Mouse (Mus musculus) gastrocnemius, adult 8-10 months (tissue): ENCODE data around the gene Defb5. TPM values are rescaled to one million over a fixed set of nuclear protein-coding genes. Genes with fewer than 3 reads are reported as not detected.
"Not testable (repeated sequence)": the region's sequence is repeated elsewhere in the genome, so short reads cannot be mapped to it uniquely, and the experiment has no call there.

ENCODE experiments used
- DNase-seq, 2 experiments: peaks; one replicate each; pipeline ENCODE4 v3.0.0; 2022; ENCODE audit warnings: low spot score in 2 of 2
- total RNA-seq, 4 experiments: library from RNA; stranded (reverse); gene quantifications; 2 replicates each; pipeline ENCODE4 v1.2.4; 2022

The Defb5 gene
- not detected for total RNA-seq

DNA sequence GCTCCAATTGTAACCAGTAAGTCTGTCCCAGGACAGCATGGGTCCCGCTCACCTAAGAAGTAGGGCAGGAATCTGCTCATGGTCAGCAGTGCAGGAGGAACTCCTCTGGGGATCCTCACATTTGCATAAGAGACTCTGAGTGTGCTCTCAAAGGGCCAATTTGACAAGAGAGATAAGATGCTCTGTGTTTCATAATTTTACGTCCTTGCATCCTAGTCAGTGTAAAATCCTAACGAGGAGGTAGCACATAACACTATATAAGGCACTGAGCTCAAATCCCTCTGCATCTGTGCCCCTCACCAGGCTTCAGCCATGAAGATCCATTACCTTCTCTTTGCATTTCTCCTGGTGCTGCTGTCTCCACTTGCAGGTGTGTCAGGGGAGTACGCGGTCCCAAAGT lies at the start of gene Defb5:
Defb5 (plus strand) TSS at position 301 of the 400 bp plus-strand sequence.
- no peak for DNase-seq

- DNase-seq = no peak
Measured at GRCm38 (mm10) chr8:19225161-19225560, 22.2 kb upstream of the Defb5 start, which contains the start of gene Defb6. Defb6 (plus strand) TSS chr8:19225478.

- DNase-seq = no peak
Measured at GRCm38 (mm10) chr8:19238101-19238500, 9.3 kb upstream of the Defb5 start.

DNA sequence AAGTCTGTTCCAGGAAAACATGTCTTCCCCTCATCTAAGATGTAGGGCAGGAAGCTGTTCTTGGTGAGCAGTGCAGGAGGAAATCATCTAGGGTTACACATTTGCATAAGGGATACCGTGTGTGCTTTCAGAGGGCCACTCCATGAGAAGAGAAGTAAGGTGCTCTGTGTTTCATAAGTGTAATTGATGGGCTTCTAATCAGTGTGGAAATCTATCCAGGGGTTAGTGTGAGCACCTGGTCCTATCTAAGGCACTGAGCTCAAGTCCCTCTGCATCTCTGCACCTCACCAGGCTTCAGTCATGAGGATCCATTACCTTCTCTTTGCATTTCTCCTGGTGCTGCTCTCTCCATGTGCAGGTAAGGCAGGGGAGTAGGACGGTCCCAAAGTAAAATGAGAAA lies 7.8 kb upstream of the Defb5 start, which contains the start of gene Defb46:
Defb46 (plus strand) TSS at position 301 of the 400 bp plus-strand sequence.
- no peak for DNase-seq

- no peak for DNase-seq
Measured at GRCm38 (mm10) chr8:19258136-19258535, 10.8 kb downstream of the Defb5 start.

DNA sequence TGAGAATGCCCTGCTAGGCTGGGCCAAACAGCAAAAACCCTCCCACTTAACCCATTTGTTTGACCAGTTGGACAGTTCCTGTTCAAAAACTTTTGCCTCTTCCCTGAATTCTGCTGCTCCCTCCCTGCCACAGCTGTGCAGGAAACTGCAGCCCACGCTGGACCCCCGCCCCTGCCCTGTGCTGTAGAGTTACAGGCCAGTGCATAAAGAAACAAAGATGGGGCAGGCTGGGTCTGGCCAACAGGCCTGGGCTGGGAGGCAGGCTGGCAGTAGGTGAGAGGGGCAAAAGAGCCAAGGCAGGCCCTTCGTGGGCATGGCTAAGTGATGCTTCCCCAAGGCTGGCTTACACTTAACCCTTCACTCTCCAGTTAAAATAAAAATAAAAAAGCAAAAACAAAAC lies 12.3 kb downstream of the Defb5 start:
- DNase-seq = no peak

DNA sequence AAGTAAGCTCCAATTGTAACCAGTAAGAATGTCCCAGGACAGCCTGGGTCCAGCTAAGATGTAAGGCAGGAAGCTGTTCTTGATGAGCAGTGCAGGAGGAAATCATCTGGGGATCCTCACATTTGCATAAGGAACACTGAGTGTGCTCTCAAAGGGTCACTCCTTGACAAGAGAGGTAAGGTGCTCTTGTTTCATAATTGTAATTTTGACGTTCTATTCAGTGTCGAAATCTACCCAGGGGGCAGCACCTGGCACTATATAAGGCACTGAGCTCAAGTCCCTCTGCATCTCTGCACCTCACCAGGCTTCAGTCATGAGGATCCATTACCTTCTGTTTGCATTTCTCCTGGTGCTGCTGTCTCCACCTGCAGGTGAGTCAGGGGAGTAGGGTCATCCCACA lies 45.7 kb downstream of the Defb5 start, which contains the start of gene Defb3:
Defb3 (plus strand) TSS at position 301 of the 400 bp plus-strand sequence.
- not testable (repeated sequence) for DNase-seq

DNA sequence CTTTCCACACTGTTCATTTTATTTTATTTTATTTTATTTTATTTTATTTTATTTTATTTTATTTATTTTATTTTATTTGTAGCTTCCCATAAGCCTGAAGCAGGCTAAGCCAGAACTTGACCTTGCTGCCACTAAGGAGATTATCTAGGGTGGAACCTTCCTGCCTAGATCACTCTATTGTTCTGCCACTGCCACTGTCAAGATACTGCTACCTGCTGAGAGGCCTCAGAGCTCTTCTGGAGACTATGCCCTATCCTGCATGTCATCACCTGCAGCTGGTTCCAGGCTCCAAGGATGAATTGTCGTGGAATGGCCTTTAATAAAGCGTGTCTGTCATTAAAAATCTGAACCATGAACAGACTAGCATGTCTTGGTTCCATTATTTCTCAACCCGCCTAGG lies 51.0 kb downstream of the Defb5 start:
- not testable (repeated sequence) for DNase-seq

Other genes starting within 250 kb of the Defb5 start
- gene Defb38, start 221.0 kb upstream of the Defb5 start, total RNA-seq = not detected
- gene Defb39, start 182.8 kb upstream of the Defb5 start, total RNA-seq = not detected
- gene Defb12, start 132.7 kb upstream of the Defb5 start, total RNA-seq = not detected
- not detected for gene Defb34, start 123.8 kb upstream of the Defb5 start, total RNA-seq
- not detected for gene Gm45826, start 106.8 kb upstream of the Defb5 start, total RNA-seq
- not detected for gene Defb14, start 53.2 kb upstream of the Defb5 start, total RNA-seq
- gene Defb4, start 48.9 kb upstream of the Defb5 start, total RNA-seq = not detected
- not detected for gene Defb6, start 22.1 kb upstream of the Defb5 start, total RNA-seq
- gene Defb46, start 7.7 kb upstream of the Defb5 start, total RNA-seq = not detected
- gene Defb3, start 45.8 kb downstream of the Defb5 start, total RNA-seq = not detected
- not detected for gene Defb8, start 200.0 kb downstream of the Defb5 start, total RNA-seq
- gene Defb7, start 247.5 kb downstream of the Defb5 start, total RNA-seq = not detected